Mouse (Mus musculus): ENCODE data around the gene Tanc2.

DNA sequence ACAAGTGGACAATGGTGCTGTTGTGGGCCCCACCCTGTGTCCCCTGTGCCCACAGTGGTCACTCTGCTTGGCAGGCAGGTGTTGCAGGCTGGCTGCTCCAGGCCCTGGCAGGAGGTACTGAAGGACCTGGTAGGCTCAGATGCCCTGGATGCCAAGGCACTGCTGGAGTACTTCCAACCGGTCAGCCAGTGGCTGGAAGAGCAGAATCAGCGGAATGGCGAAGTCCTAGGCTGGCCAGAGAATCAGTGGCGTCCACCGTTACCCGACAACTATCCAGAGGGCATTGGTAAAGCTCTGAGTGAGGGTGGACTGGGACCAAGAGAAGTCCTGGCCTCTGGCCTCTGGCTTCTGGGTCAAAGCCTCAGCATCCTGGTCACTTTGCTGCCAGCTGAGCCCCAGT is 384.8 kb downstream of the Tanc2 start:
- TF ChIP-seq POLR2A (IDR thresholded peaks at IDR 0.05; ENCODE audit: borderline replicate concordance, insufficient read depth, low read length) (no peak), CTCF (IDR thresholded peaks at IDR 0.05; ENCODE audit: borderline replicate concordance, insufficient read depth, low read depth, low read length) (no peak)
